Mouse (Mus musculus) ES-E14 (cell line): Measurements from ENCODE around the gene Ankfn1.

Experiments
- CHD2 ChIP-seq: IDR thresholded peaks from 2 replicates; pipeline ENCODE4 v1.6.1; 2014; ENCODE audit warnings: mild to moderate bottlenecking, low read depth, low read length, inconsistent platforms
- HCFC1 ChIP-seq: IDR thresholded peaks from 2 replicates; pipeline ENCODE4 v1.6.1; 2012; ENCODE audit warnings: low read length, inconsistent platforms, borderline replicate concordance; ENCODE audit not compliant: insufficient read depth
- MAFK ChIP-seq: IDR thresholded peaks from 2 replicates; pipeline ENCODE4 v1.6.1; 2014; ENCODE audit warnings: mild to moderate bottlenecking, low read depth, low read length, inconsistent platforms; ENCODE audit not compliant: insufficient read depth
- ZC3H11A ChIP-seq: IDR thresholded peaks from 2 replicates; pipeline ENCODE4 v1.6.1; 2012; ENCODE audit warnings: low read depth, mild to moderate bottlenecking, inconsistent platforms, low read length, borderline replicate concordance
- ZNF384 ChIP-seq: IDR thresholded peaks from 2 replicates; pipeline ENCODE4 v1.6.1; 2012; ENCODE audit warnings: low read depth, low read length, inconsistent platforms

DNA sequence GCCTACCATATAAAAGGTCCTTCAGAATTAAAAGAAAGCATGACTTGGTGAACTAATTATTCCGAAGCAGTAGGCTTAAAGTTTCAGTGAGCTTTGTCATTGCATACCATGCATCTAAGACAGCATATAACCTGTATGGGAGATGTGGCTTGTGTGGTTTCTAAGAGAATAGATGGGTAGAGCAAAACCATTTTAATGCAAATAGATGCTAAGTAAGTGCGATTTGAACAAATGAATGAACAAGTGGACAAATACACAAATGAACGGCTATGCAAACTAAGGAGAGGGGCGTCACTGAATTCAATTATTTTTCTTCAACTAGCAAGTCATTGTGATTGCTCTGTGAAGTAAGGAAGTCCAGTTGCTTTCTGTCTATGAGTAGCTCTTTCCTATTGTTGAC is 198.3 kb downstream of the Ankfn1 start:
- TF ChIP-seq ZC3H11A, result no peak
- TF ChIP-seq MAFK, result peak; percentile 83
- no peak for TF ChIP-seq HCFC1
- no peak for TF ChIP-seq CHD2
- no peak for TF ChIP-seq ZNF384
